Mouse (Mus musculus): ENCODE data around the gene Ormdl2. TPM values are rescaled to one million over a fixed set of nuclear protein-coding genes. Genes with fewer than 3 reads are reported as not detected.

The Ormdl2 gene
- polyA plus RNA-seq (2012): 1.3 and 2.2 TPM in 2 replicates

GRCm38 (mm10) chr10:128821358-128822056, at the start of gene Ormdl2:
Gene Ormdl2, minus strand, starts transcription at chr10:128821645.
- Histone ChIP-seq H3K9me3 (ENCODE audit: control insufficient read depth, low read length) (no peaks in the 10 kb centered on the region), H3K27me3 (ENCODE audit: control insufficient read depth) (no peaks in the 10 kb centered on the region), H3K4me3 (replicated peaks) (peak within 1 kb of the TSS; percentile 99), H3K4me1 (ENCODE audit: control insufficient read depth) (peaks cover 32% of the 10 kb centered on the region), H3K36me3 (ENCODE audit: control insufficient read depth) (peaks cover 64% of the 10 kb centered on the region)
- TF ChIP-seq TAL1 (IDR thresholded peaks at IDR 0.05; ENCODE audit: low read length): no peak
- TF ChIP-seq GATA1 (IDR thresholded peaks at IDR 0.05; ENCODE audit: low read length): no peak

DNA sequence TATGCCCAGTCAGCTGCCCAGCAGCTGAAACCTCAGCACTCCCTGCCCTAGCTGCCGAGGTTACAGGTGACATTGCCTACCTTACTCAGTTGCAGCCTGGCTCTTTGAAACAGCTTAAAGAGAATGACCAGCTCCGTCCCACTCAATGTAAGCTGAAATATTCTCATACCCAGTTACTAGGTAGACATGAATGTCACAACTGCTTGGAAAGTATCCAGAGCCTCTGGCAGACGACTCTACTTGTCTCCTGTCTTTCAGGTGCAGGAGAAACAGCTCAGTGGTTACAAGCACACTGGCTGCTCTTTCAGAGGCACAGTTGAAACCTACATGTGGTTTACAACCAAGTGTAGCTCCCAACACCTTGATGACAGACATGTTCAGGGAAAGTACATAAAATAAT, 48.9 kb upstream of the Ormdl2 start:
- no peaks in the 10 kb centered on the region for H3K9me3 ChIP-seq (ENCODE audit: control insufficient read depth, low read length)
- no peaks in the 10 kb centered on the region for H3K27me3 ChIP-seq (ENCODE audit: control insufficient read depth)
- H3K4me1 ChIP-seq (ENCODE audit: control insufficient read depth): no peaks in the 10 kb centered on the region
- peaks cover 85% of the 10 kb centered on the region for H3K36me3 ChIP-seq (ENCODE audit: control insufficient read depth)
- H3K4me3 ChIP-seq (replicated peaks): no peak overlapping the region
- TF ChIP-seq TAL1 (IDR thresholded peaks at IDR 0.05; ENCODE audit: low read length) (no peak), GATA1 (IDR thresholded peaks at IDR 0.05; ENCODE audit: low read length) (no peak)

DNA sequence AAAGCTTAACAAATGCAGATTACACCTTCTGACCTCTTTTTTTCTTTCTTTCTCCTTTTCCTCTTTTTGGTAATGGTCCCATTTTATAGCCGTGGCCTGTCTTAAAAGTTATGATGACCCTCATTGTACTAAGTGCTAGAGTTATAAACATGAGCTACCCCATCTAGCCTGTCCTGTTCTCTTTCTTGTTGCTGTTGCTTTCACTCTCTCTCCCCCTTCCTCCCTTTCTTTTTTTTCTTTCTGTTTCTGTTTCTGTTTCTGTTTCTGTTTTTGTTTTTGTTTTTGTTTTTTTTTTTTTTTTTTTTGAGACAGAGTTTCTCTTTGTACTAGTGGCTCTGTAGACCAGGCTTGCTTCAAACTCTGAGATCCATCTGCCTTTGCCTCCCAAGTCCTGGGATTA, 45.1 kb upstream of the Ormdl2 start:
- Histone ChIP-seq H3K4me3 (replicated peaks) (no peak overlapping the region), H3K4me1 (ENCODE audit: control insufficient read depth) (no peaks in the 10 kb centered on the region), H3K36me3 (ENCODE audit: control insufficient read depth) (peaks cover 78% of the 10 kb centered on the region), H3K27me3 (ENCODE audit: control insufficient read depth) (no peaks in the 10 kb centered on the region), H3K9me3 (ENCODE audit: control insufficient read depth, low read length) (no peaks in the 10 kb centered on the region)
- TF ChIP-seq TAL1 (IDR thresholded peaks at IDR 0.05; ENCODE audit: low read length) (no peak), GATA1 (IDR thresholded peaks at IDR 0.05; ENCODE audit: low read length) (no peak)

DNA sequence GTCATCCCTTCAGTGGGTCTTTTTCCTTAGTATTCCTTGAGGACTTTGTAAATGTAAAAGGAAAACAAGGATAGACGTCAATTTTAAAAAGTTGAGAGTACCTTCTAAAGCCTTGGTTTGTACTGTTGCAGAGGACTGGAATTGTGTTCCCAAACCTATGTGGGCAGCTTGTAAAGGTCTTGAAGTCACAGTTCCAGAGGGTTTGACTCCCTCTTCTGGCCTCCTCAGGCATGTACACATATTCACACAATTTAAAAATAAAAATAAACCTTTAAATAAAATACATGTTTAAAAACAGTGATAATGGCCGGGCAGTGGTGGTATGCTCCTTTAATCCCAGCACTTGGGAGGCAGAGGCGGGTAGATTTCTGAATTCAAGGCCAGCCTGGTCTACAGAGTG, 44.6 kb upstream of the Ormdl2 start:
- Histone ChIP-seq H3K4me3 (replicated peaks) (no peak overlapping the region), H3K9me3 (ENCODE audit: control insufficient read depth, low read length) (no peaks in the 10 kb centered on the region), H3K27me3 (ENCODE audit: control insufficient read depth) (no peaks in the 10 kb centered on the region), H3K4me1 (ENCODE audit: control insufficient read depth) (no peaks in the 10 kb centered on the region), H3K36me3 (ENCODE audit: control insufficient read depth) (peaks cover 78% of the 10 kb centered on the region)
- TF ChIP-seq GATA1 (IDR thresholded peaks at IDR 0.05; ENCODE audit: low read length) (no peak), TAL1 (IDR thresholded peaks at IDR 0.05; ENCODE audit: low read length) (no peak)

DNA sequence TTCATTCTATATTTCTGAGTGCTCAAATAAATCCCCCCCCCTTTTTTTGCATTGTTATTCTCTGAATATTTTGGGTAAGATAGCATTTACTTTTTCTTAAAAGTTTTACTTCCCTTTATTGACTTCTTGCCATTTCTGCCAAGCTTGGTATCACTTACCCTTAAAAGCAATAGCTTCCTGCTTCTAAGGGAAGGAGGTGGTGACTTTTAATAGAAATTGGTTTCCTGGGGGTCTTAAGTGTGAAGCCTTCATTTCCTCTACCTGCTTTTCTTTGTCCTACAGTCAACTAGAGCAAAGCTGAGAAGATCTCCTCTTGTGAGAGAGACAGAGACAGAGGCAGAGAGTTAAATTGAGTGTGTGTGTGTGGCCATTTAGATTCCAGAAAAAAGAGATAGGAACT, 39.7 kb upstream of the Ormdl2 start:
- no peak for TF ChIP-seq GATA1 (IDR thresholded peaks at IDR 0.05; ENCODE audit: low read length)
- no peak for TF ChIP-seq TAL1 (IDR thresholded peaks at IDR 0.05; ENCODE audit: low read length)
- Histone ChIP-seq H3K4me3 (replicated peaks) (no peak overlapping the region), H3K9me3 (ENCODE audit: control insufficient read depth, low read length) (no peaks in the 10 kb centered on the region), H3K27me3 (ENCODE audit: control insufficient read depth) (no peaks in the 10 kb centered on the region), H3K36me3 (ENCODE audit: control insufficient read depth) (peaks cover 79% of the 10 kb centered on the region), H3K4me1 (ENCODE audit: control insufficient read depth) (no peaks in the 10 kb centered on the region)

- no peak overlapping the region for H3K4me3 ChIP-seq (replicated peaks)
- peaks cover 3% of the 10 kb centered on the region for H3K4me1 ChIP-seq (ENCODE audit: control insufficient read depth)
- H3K9me3 ChIP-seq (ENCODE audit: control insufficient read depth, low read length): no peaks in the 10 kb centered on the region
- TF ChIP-seq TAL1 (IDR thresholded peaks at IDR 0.05; ENCODE audit: low read length): no peak
- TF ChIP-seq GATA1 (IDR thresholded peaks at IDR 0.05; ENCODE audit: low read length): no peak
- peaks cover 84% of the 10 kb centered on the region for H3K36me3 ChIP-seq (ENCODE audit: control insufficient read depth)
- no peaks in the 10 kb centered on the region for H3K27me3 ChIP-seq (ENCODE audit: control insufficient read depth)
These were observed 28.9 kb upstream of the Ormdl2 start for GRCm38 (mm10) chr10:128850339-128850738.

DNA sequence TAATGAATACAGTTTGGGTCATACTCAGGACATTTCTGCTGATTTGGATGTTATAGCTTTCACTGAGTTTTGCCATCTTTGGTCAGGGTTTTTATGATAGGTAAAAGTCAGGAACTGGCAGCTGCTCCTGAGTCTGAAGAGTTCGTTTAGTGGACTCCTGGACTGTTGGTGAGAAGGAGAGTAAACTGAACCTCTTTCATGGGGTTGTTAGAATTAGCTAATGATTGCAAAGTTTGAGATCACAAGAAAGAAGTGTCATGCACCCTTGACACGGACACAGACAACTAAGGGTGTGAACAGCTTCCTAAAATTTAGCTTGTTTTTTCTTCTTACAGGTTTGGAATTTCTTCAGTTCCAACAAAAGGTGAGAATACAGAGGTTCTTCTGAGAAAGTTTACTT, 27.0 kb upstream of the Ormdl2 start:
- H3K27me3 ChIP-seq (ENCODE audit: control insufficient read depth): no peaks in the 10 kb centered on the region
- no peak for TF ChIP-seq TAL1 (IDR thresholded peaks at IDR 0.05; ENCODE audit: low read length)
- no peak for TF ChIP-seq GATA1 (IDR thresholded peaks at IDR 0.05; ENCODE audit: low read length)
- no peak overlapping the region for H3K4me3 ChIP-seq (replicated peaks)
- peaks cover 3% of the 10 kb centered on the region for H3K4me1 ChIP-seq (ENCODE audit: control insufficient read depth)
- peaks cover 92% of the 10 kb centered on the region for H3K36me3 ChIP-seq (ENCODE audit: control insufficient read depth)
- no peaks in the 10 kb centered on the region for H3K9me3 ChIP-seq (ENCODE audit: control insufficient read depth, low read length)

- Histone ChIP-seq H3K36me3 (ENCODE audit: control insufficient read depth) (peaks cover 93% of the 10 kb centered on the region), H3K9me3 (ENCODE audit: control insufficient read depth, low read length) (no peaks in the 10 kb centered on the region), H3K4me1 (ENCODE audit: control insufficient read depth) (peaks cover 3% of the 10 kb centered on the region), H3K4me3 (replicated peaks) (no peak overlapping the region), H3K27me3 (ENCODE audit: control insufficient read depth) (no peaks in the 10 kb centered on the region)
- TF ChIP-seq GATA1 (IDR thresholded peaks at IDR 0.05; ENCODE audit: low read length) (no peak), TAL1 (IDR thresholded peaks at IDR 0.05; ENCODE audit: low read length) (no peak)
These were observed 25.2 kb upstream of the Ormdl2 start for GRCm38 (mm10) chr10:128846664-128847063.

DNA sequence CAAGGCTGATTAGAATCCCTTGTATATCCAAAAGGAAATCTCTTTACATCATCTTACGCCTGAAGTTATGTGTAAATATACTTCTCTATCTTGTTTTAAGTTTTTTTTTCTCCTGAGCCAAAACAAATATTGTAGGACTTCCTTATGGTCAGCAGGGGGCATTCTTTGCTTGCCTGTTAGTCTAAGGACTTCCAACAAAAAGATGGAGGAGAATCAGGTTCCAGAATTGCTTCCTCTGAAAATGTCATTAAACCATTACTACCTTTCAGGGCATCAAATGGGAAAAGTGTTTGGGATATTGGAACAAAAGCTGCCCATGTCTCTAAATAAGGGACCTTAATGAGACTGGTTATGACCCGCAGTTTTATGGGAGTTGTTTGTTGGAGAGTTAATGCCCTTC, 24.1 kb upstream of the Ormdl2 start:
- H3K27me3 ChIP-seq (ENCODE audit: control insufficient read depth): no peaks in the 10 kb centered on the region
- H3K36me3 ChIP-seq (ENCODE audit: control insufficient read depth): peaks cover 95% of the 10 kb centered on the region
- TF ChIP-seq TAL1 (IDR thresholded peaks at IDR 0.05; ENCODE audit: low read length) (no peak), GATA1 (IDR thresholded peaks at IDR 0.05; ENCODE audit: low read length) (no peak)
- no peak overlapping the region for H3K4me3 ChIP-seq (replicated peaks)
- no peaks in the 10 kb centered on the region for H3K9me3 ChIP-seq (ENCODE audit: control insufficient read depth, low read length)
- peaks cover 14% of the 10 kb centered on the region for H3K4me1 ChIP-seq (ENCODE audit: control insufficient read depth)

DNA sequence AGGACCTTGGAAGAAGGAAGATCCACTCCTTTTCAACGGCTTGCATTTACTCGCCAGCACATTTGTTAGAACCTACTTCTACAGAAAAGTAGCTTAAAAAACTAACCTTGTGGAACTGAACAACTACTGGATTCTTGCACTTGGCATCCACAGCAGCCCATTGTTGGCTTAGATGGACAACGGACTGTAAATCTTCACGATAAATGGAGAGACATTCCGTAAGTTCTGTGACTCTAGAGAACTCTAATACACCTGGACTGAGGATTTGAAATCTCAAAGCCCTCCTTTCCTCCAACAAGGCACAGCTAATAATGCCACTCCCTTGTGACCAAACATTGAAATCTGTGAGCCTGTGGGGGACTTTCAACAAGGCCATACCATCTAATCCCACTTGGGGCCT, 21.8 kb upstream of the Ormdl2 start:
- Histone ChIP-seq H3K27me3 (ENCODE audit: control insufficient read depth) (no peaks in the 10 kb centered on the region), H3K9me3 (ENCODE audit: control insufficient read depth, low read length) (no peaks in the 10 kb centered on the region), H3K4me1 (ENCODE audit: control insufficient read depth) (peaks cover 34% of the 10 kb centered on the region), H3K4me3 (replicated peaks) (no peak overlapping the region), H3K36me3 (ENCODE audit: control insufficient read depth) (peaks cover 91% of the 10 kb centered on the region)
- TF ChIP-seq GATA1 (IDR thresholded peaks at IDR 0.05; ENCODE audit: low read length) (no peak), TAL1 (IDR thresholded peaks at IDR 0.05; ENCODE audit: low read length) (no peak)
